Mouse (Mus musculus): ENCODE data around the gene Olfr859. TPM values are rescaled to one million over a fixed set of nuclear protein-coding genes. Genes with fewer than 3 reads are reported as not detected.
"Not testable (repeated sequence)": the region's sequence is repeated elsewhere in the genome, so short reads cannot be mapped to it uniquely, and the experiment has no call there.

Gene Olfr859
- not detected in 2 replicates for polyA plus RNA-seq (2016; fragmentation: Nextera tagmentation; extraction: Ambion mirVana)

GRCm38 (mm10) chr9:19804606-19805005 lies at the start of gene Olfr859:
TSS of gene Olfr859 (plus strand) at chr9:19804906.
- not testable (repeated sequence) for H3K27ac ChIP-seq (replicated peaks); H3K4me3 ChIP-seq; DNase-seq (ENCODE audit: low spot score); H3K27me3 ChIP-seq (ENCODE audit: low read depth, poor library complexity, severe bottlenecking); H3K36me3 ChIP-seq; H3K4me1 ChIP-seq
- WGBS = 80% methylated on average over 1 of the region's 1 CpGs
- peaks cover 24% of the 10 kb centered on the region for H3K9me3 ChIP-seq (replicated peaks)

GRCm38 (mm10) chr9:19769136-19769535 lies 35.6 kb upstream of the Olfr859 start:
- Histone ChIP-seq H3K4me1 (no peaks in the 10 kb centered on the region), H3K9me3 (replicated peaks) (peaks cover 76% of the 10 kb centered on the region), H3K36me3 (no peaks in the 10 kb centered on the region), H3K27me3 (ENCODE audit: low read depth, poor library complexity, severe bottlenecking) (no peaks in the 10 kb centered on the region), H3K27ac (replicated peaks) (no peak overlapping the region), H3K4me3 (no peak overlapping the region)
- 91% methylated on average over 14 of the region's 14 CpGs for WGBS
- no peak for DNase-seq (ENCODE audit: low spot score)

GRCm38 (mm10) chr9:19769701-19770100 lies 35.0 kb upstream of the Olfr859 start:
- Histone ChIP-seq H3K36me3 (no peaks in the 10 kb centered on the region), H3K4me3 (no peak overlapping the region), H3K9me3 (replicated peaks) (peaks cover 73% of the 10 kb centered on the region), H3K27me3 (ENCODE audit: low read depth, poor library complexity, severe bottlenecking) (no peaks in the 10 kb centered on the region), H3K27ac (replicated peaks) (no peak overlapping the region), H3K4me1 (no peaks in the 10 kb centered on the region)
- no peak for DNase-seq (ENCODE audit: low spot score)
- WGBS = 94% methylated on average over 14 of the region's 14 CpGs

- Histone ChIP-seq H3K27ac (replicated peaks) (no peak within 1 kb of the TSS), H3K27me3 (ENCODE audit: low read depth, poor library complexity, severe bottlenecking) (no peaks in the 10 kb centered on the region), H3K36me3 (no peaks in the 10 kb centered on the region), H3K4me1 (no peaks in the 10 kb centered on the region), H3K9me3 (replicated peaks) (peaks cover 23% of the 10 kb centered on the region), H3K4me3 (no peak within 1 kb of the TSS)
- DNase-seq (ENCODE audit: low spot score) = no peak
These were observed 24.7 kb upstream of the Olfr859 start, which contains the start of gene Olfr58 for GRCm38 (mm10) chr9:19779983-19780382. TSS of gene Olfr58 (plus strand) at chr9:19780283.

- Histone ChIP-seq H3K4me1 (no peaks in the 10 kb centered on the region), H3K27ac (replicated peaks) (no peak overlapping the region), H3K36me3 (no peaks in the 10 kb centered on the region), H3K4me3 (no peak overlapping the region), H3K27me3 (ENCODE audit: low read depth, poor library complexity, severe bottlenecking) (no peaks in the 10 kb centered on the region), H3K9me3 (replicated peaks) (peaks cover 25% of the 10 kb centered on the region)
- DNase-seq (ENCODE audit: low spot score) = no peak
- WGBS = 82% methylated on average over 1 of the region's 1 CpGs
These were observed 1.7 kb upstream of the Olfr859 start for GRCm38 (mm10) chr9:19803000-19803399.

- Histone ChIP-seq H3K9me3 (replicated peaks) (peaks cover 17% of the 10 kb centered on the region; the same call in 1 of the 2 replicates), H3K27ac (replicated peaks) (no peak within 1 kb of the TSS), H3K4me3 (no peak within 1 kb of the TSS), H3K27me3 (ENCODE audit: low read depth, poor library complexity, severe bottlenecking) (no peaks in the 10 kb centered on the region), H3K4me1 (no peaks in the 10 kb centered on the region), H3K36me3 (no peaks in the 10 kb centered on the region)
- WGBS = 85% methylated on average over 1 of the region's 1 CpGs
- DNase-seq (ENCODE audit: low spot score) = no peak
These were observed 44.9 kb downstream of the Olfr859 start, which contains the start of gene Olfr860 for GRCm38 (mm10) chr9:19849647-19850046. TSS of gene Olfr860 (minus strand) at chr9:19849747.

Other genes starting within 250 kb of the Olfr859 start
- gene Olfr854, start 237.5 kb upstream of the Olfr859 start, polyA plus RNA-seq (2016; fragmentation: Nextera tagmentation; extraction: Ambion mirVana) = not detected in 2 replicates
- gene Olfr855, start 222.3 kb upstream of the Olfr859 start, polyA plus RNA-seq (2016; fragmentation: Nextera tagmentation; extraction: Ambion mirVana) = not detected in 2 replicates
- gene Zfp317, start 182.8 kb upstream of the Olfr859 start, polyA plus RNA-seq (2016; fragmentation: Nextera tagmentation; extraction: Ambion mirVana) = 36.1 and 41.5 TPM in 2 replicates
- not detected in 2 replicates for gene Olfr857, start 95.5 kb upstream of the Olfr859 start, polyA plus RNA-seq (2016; fragmentation: Nextera tagmentation; extraction: Ambion mirVana)
- not detected in 2 replicates for gene Olfr58, start 24.6 kb upstream of the Olfr859 start, polyA plus RNA-seq (2016; fragmentation: Nextera tagmentation; extraction: Ambion mirVana)
- gene Olfr860, start 44.8 kb downstream of the Olfr859 start, polyA plus RNA-seq (2016; fragmentation: Nextera tagmentation; extraction: Ambion mirVana) = not detected in 2 replicates
- not detected in 2 replicates for gene Olfr862, start 83.1 kb downstream of the Olfr859 start, polyA plus RNA-seq (2016; fragmentation: Nextera tagmentation; extraction: Ambion mirVana)
- 0.12 and 0.15 TPM in 2 replicates for gene Olfr77, start 112.0 kb downstream of the Olfr859 start, polyA plus RNA-seq (2016; fragmentation: Nextera tagmentation; extraction: Ambion mirVana)
- gene Olfr866, start 223.1 kb downstream of the Olfr859 start, polyA plus RNA-seq (2016; fragmentation: Nextera tagmentation; extraction: Ambion mirVana) = not detected in 2 replicates